Mouse (Mus musculus) 416B (cell line): ENCODE results near the gene Vmn2r40.
"Not testable (repeated sequence)": the region's sequence is repeated elsewhere in the genome, so short reads cannot be mapped to it uniquely, and the experiment has no call there.

Experiments
- DNase-seq: peaks from one replicate; pipeline ENCODE4 v3.0.0; 2011; ENCODE audit warnings: low read depth

Gene Vmn2r40

DNA sequence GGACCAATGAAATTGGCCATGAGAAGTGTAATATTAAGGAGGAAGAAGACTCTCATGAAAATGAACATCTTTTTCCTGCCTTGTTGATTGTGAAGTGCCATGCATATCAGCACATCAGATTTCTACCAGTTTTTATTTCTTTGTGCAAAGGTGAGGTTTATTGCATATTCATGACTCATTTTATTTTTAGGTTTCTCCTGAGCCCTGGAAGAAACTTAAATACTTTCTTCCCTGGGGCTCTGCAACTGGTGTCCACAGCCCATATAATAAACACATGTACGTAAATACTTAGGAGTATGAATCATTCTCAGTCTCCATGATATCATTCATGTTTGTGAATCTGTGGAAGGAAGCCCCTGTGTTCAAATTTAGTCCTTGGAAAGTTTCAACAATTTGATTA lies at the start of gene Vmn2r40:
Vmn2r40 (minus strand) TSS at position 101 of the 400 bp plus-strand sequence.
- DNase-seq, result not testable (repeated sequence)
